Mouse (Mus musculus) liver, postnatal 0 days (tissue): ENCODE data around the gene Rnf166.

Source experiments
- CTCF ChIP-seq: sonication (generic); IDR thresholded peaks from 2 replicates; pipeline ENCODE4 v1.5.1; 2016; ENCODE audit warnings: antibody characterized with exemption, low read depth
- EP300 ChIP-seq: IDR thresholded peaks from 2 replicates; pipeline ENCODE4 v1.6.1; 2016; ENCODE audit warnings: antibody characterized with exemption, low read depth, mild to moderate bottlenecking

- TF ChIP-seq CTCF (no peak), EP300 (no peak)
Observed at GRCm38 (mm10) chr8:122511552-122511951, 35.7 kb upstream of the Rnf166 start.
